Mouse (Mus musculus) B cell, adult 67 days (primary cell): Measurements from ENCODE around the gene Trim43b. TPM values are rescaled to one million over a fixed set of nuclear protein-coding genes. Genes with fewer than 3 reads are reported as not detected.

ENCODE experiments used
- total RNA-seq, 2 experiments: library from RNA; stranded (reverse); gene quantifications; 4 replicates each; pipeline ENCODE4 v1.2.4; 2023

Gene Trim43b
- total RNA-seq = not detected

GRCm38 (mm10) chr9:89092735-89093134, at the start of gene Trim43b:
Trim43b (minus strand) TSS chr9:89092835.

Other genes with a start within 250 kb of the Trim43b start
- gene Bcl2a1a, start 135.9 kb downstream of the Trim43b start, total RNA-seq = 10 to 100 TPM; 42.0 to 45.2 TPM
- 10 to 100 TPM; 77.6 to 96.3 TPM for gene Bcl2a1b, start 106.4 kb upstream of the Trim43b start, total RNA-seq
- gene Gm29094, start 106.5 kb upstream of the Trim43b start, total RNA-seq = 10 to 100 TPM in 1 of 2 experiments, 1 to 10 TPM in 1; 7.6 to 10.9 TPM
- 10 to 100 TPM; 57.5 to 70.7 TPM for gene Mthfs, start 117.8 kb upstream of the Trim43b start, total RNA-seq